Mouse (Mus musculus) heart, adult 2 months (tissue): Measurements from ENCODE around the gene Srbd1. TPM values are rescaled to one million over a fixed set of nuclear protein-coding genes. Genes with fewer than 3 reads are reported as not detected.
A peak's percentile ranks its signal among the peaks of the same experiment; 100 is the strongest.

Experiments
- DNase-seq, 2 experiments: peaks; one replicate each; pipeline ENCODE4 v3.0.0; 2021
- H3K27ac ChIP-seq: fragments of 200-600 bp; 2 replicates; pipeline ENCODE4 v1.8.1; 2022
- H3K27me3 ChIP-seq: fragments of 200-500 bp; 2 replicates; pipeline ENCODE4 v1.6.1; 2012; ENCODE audit warnings: mild to moderate bottlenecking, low read length, inconsistent platforms, mixed read lengths; ENCODE audit not compliant: control insufficient read depth, insufficient read depth
- H3K36me3 ChIP-seq: fragments of 200-500 bp; 2 replicates; pipeline ENCODE4 v1.6.1; 2012; ENCODE audit warnings: low read length, inconsistent platforms; ENCODE audit not compliant: control insufficient read depth, insufficient read depth
- H3K4me1 ChIP-seq: fragments of 200-500 bp; 2 replicates; pipeline ENCODE4 v1.6.1; 2011; ENCODE audit warnings: low read length; ENCODE audit not compliant: control insufficient read depth, insufficient read depth
- H3K4me3 ChIP-seq: fragments of 200-600 bp; 2 replicates; pipeline ENCODE4 v1.8.1; 2022
- H3K79me2 ChIP-seq: fragments of 200-500 bp; replicated peaks from 2 replicates; pipeline ENCODE4 v1.6.1; 2012; ENCODE audit warnings: mild to moderate bottlenecking, inconsistent platforms, low read length, moderate library complexity, mixed read lengths; ENCODE audit not compliant: control insufficient read depth, insufficient read depth
- H3K9ac ChIP-seq: fragments of 200-500 bp; 2 replicates; pipeline ENCODE4 v1.6.1; 2012; ENCODE audit warnings: low read depth, mild to moderate bottlenecking, control low read depth, inconsistent platforms, low read length, mixed read lengths
- CTCF ChIP-seq: fragments of 200-600 bp; IDR thresholded peaks from 2 replicates; pipeline ENCODE4 v1.8.1; 2022; ENCODE audit warnings: antibody characterized with exemption, mild to moderate bottlenecking, moderate library complexity
- EP300 ChIP-seq: fragments of 200-500 bp; IDR thresholded peaks from 2 replicates; pipeline ENCODE4 v1.6.1; 2011; ENCODE audit warnings: low read depth, low read length, control low read depth; ENCODE audit not compliant: insufficient read depth
- POLR2A ChIP-seq: fragments of 200-500 bp; IDR thresholded peaks from 2 replicates; pipeline ENCODE4 v1.6.1; 2011; ENCODE audit warnings: mild to moderate bottlenecking, low read depth, low read length, control low read depth; ENCODE audit not compliant: insufficient read depth
- WGBS: fragments of 180-500 bp; shearing (Covaris S2); methylation state at CpG from one replicate; pipeline ENCODE4 v1.1.7; 2018; 5-methylcytosine and 5-hydroxymethylcytosine counted together
- intact Hi-C: fragments of 180-260 bp; cut with DNase I; formaldehyde crosslinking; loops from one replicate; pipeline ENCODE4 v1.15.1; 2025
- polyA plus RNA-seq: library from polyadenylated mRNA; depleted of rRNA; stranded (reverse); fragments of >200 nt; gene quantifications from 2 replicates; pipeline ENCODE4 v1.2.3, GENCODE M21; 2012
- total RNA-seq, 2 experiments: library from RNA; stranded (reverse); gene quantifications; 2 replicates each; pipeline ENCODE4 v1.2.3; 2021

Gene Srbd1
- total and polyA plus RNA-seq, 3 experiments = 2.7 to 12.3 (median 12.2) TPM

- no peak overlapping the region for H3K9ac ChIP-seq
- 43% methylated on average over 2 of the region's 2 CpGs for WGBS
- intact Hi-C loops = no loop called here
- TF ChIP-seq POLR2A (no peak), CTCF (no peak), EP300 (no peak)
- no peaks in the 10 kb centered on the region for H3K4me1 ChIP-seq
- H3K27ac ChIP-seq = peak overlapping the region; percentile 40; the same call in 1 of the 2 replicates
- H3K27me3 ChIP-seq = no peaks in the 10 kb centered on the region
- peak; percentile 77 to 83 for DNase-seq
- no peaks in the 10 kb centered on the region for H3K79me2 ChIP-seq
- H3K4me3 ChIP-seq = no peak overlapping the region
- peaks cover 2% of the 10 kb centered on the region for H3K36me3 ChIP-seq
These were observed 149.2 kb downstream of the Srbd1 start for GRCm38 (mm10) chr17:85995727-85996126.

- H3K27ac ChIP-seq = peak overlapping the region; percentile 40; the same call in 1 of the 2 replicates
- H3K79me2 ChIP-seq = no peaks in the 10 kb centered on the region
- H3K9ac ChIP-seq = no peak overlapping the region
- peak in 1 of 2 experiments; percentile 34 for DNase-seq
- TF ChIP-seq EP300 (no peak), POLR2A (no peak), CTCF (no peak)
- no peak overlapping the region for H3K4me3 ChIP-seq
- WGBS = 72% methylated on average over 4 of the region's 4 CpGs
- intact Hi-C loops = no loop called here
- H3K4me1 ChIP-seq = no peaks in the 10 kb centered on the region
- no peaks in the 10 kb centered on the region for H3K27me3 ChIP-seq
- peaks cover 2% of the 10 kb centered on the region for H3K36me3 ChIP-seq
These were observed 149.9 kb downstream of the Srbd1 start for GRCm38 (mm10) chr17:85995086-85995485.

- intact Hi-C loops = no loop called here
- H3K27ac ChIP-seq = no peak overlapping the region
- no peak overlapping the region for H3K4me3 ChIP-seq
- no peaks in the 10 kb centered on the region for H3K36me3 ChIP-seq
- no peaks in the 10 kb centered on the region for H3K27me3 ChIP-seq
- H3K79me2 ChIP-seq = no peaks in the 10 kb centered on the region
- H3K9ac ChIP-seq = no peak overlapping the region
- no peaks in the 10 kb centered on the region for H3K4me1 ChIP-seq
- no peak for DNase-seq
- no peak for TF ChIP-seq EP300
- TF ChIP-seq CTCF = no peak
- no peak for TF ChIP-seq POLR2A
- 69% methylated on average over 12 of the region's 12 CpGs for WGBS
These were observed 155.8 kb downstream of the Srbd1 start for GRCm38 (mm10) chr17:85989058-85989769.

GRCm38 (mm10) chr17:85987531-85987930, 157.4 kb downstream of the Srbd1 start:
- H3K27me3 ChIP-seq = no peaks in the 10 kb centered on the region
- H3K9ac ChIP-seq = no peak overlapping the region
- no peak for DNase-seq
- no peaks in the 10 kb centered on the region for H3K4me1 ChIP-seq
- no peak for TF ChIP-seq POLR2A
- no peak for TF ChIP-seq EP300
- no peak for TF ChIP-seq CTCF
- H3K27ac ChIP-seq = no peak overlapping the region
- H3K36me3 ChIP-seq = no peaks in the 10 kb centered on the region
- intact Hi-C loops = no loop called here
- H3K4me3 ChIP-seq = no peak overlapping the region
- 58% methylated on average over 4 of the region's 4 CpGs for WGBS
- H3K79me2 ChIP-seq = no peaks in the 10 kb centered on the region

GRCm38 (mm10) chr17:85986624-85987023, 158.4 kb downstream of the Srbd1 start:
- DNase-seq = no peak
- 75% methylated on average over 4 of the region's 4 CpGs for WGBS

GRCm38 (mm10) chr17:85986181-85986580, 158.8 kb downstream of the Srbd1 start:
- Histone ChIP-seq H3K27me3 (no peaks in the 10 kb centered on the region), H3K4me1 (no peaks in the 10 kb centered on the region), H3K9ac (no peak overlapping the region), H3K36me3 (no peaks in the 10 kb centered on the region), H3K4me3 (no peak overlapping the region), H3K79me2 (no peaks in the 10 kb centered on the region), H3K27ac (no peak overlapping the region)
- intact Hi-C loops = no loop called here
- WGBS = 93% methylated on average over 2 of the region's 2 CpGs
- no peak for DNase-seq
- no peak for TF ChIP-seq POLR2A
- no peak for TF ChIP-seq CTCF
- no peak for TF ChIP-seq EP300

More at GRCm38 (mm10) chr17:85986624-85987023, 158.4 kb downstream of the Srbd1 start:
- H3K27ac ChIP-seq = no peak overlapping the region
- no peak overlapping the region for H3K9ac ChIP-seq
- no peaks in the 10 kb centered on the region for H3K27me3 ChIP-seq
- no peaks in the 10 kb centered on the region for H3K79me2 ChIP-seq
- TF ChIP-seq CTCF (no peak), EP300 (no peak), POLR2A (no peak)
- no peak overlapping the region for H3K4me3 ChIP-seq
- H3K36me3 ChIP-seq = no peaks in the 10 kb centered on the region
- no peaks in the 10 kb centered on the region for H3K4me1 ChIP-seq
- intact Hi-C loops = no loop called here
